Mouse (Mus musculus): ENCODE results near the gene Nbeal2.

The Nbeal2 gene

DNA sequence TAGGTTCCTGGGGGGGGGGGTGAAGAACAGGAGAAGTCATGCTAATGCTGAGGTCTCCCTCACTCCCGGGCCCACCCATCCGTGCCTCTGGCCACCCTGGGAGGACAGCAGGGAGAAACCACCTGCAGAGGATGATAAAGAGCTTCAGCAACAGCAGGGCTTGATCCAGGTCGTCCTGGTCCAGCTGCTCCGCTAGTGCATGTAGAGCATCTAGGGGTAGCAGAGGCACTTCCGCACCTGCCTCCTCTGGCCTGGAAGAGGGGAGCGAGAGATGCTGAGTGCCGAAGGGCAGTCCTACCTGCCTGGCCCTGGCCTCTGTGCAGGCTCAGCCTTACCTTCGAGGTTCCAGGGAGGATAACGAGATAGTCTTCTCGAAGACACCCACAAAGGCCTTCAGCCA lies 9.7 kb downstream of the Nbeal2 start:
- no peak for DNase-seq

GRCm38 (mm10) chr9:110643787-110644186 lies 10.2 kb downstream of the Nbeal2 start:
- DNase-seq, result no peak

- DNase-seq, result no peak
These were observed 11.0 kb downstream of the Nbeal2 start for GRCm38 (mm10) chr9:110642812-110643524.

GRCm38 (mm10) chr9:110641006-110641405 lies 13.0 kb downstream of the Nbeal2 start:
- no peak for DNase-seq

DNA sequence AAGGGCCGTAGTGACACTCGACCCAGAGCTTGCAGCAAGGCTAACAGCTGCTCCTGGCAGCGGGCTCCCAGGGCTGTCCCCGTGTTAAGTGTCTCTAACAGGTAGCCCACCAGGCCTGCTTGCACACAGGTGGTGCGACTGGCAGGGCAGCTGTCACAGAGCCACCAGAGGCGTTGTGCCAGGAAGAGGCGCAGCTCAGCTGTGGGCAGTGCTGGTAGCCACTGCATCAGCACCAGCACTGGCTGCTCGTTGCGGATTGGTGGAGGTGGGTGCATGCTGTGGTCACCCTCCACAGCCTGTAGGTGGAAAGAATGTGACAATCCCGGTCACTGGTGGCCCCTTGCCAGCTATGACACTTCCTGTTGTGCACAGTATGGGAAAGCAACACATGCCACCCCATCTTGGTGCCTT lies 15.3 kb downstream of the Nbeal2 start:
- peak; percentile 57 for DNase-seq

GRCm38 (mm10) chr9:110635225-110635624 lies 18.7 kb downstream of the Nbeal2 start:
- DNase-seq, result peak; percentile 84

GRCm38 (mm10) chr9:110633882-110634281 lies 20.1 kb downstream of the Nbeal2 start:
- no peak for DNase-seq

GRCm38 (mm10) chr9:110632671-110633070 lies 21.3 kb downstream of the Nbeal2 start:
- no peak for DNase-seq

GRCm38 (mm10) chr9:110631651-110632275 lies 22.2 kb downstream of the Nbeal2 start:
- DNase-seq, result no peak

GRCm38 (mm10) chr9:110631191-110631590 lies 22.8 kb downstream of the Nbeal2 start:
- DNase-seq, result no peak

DNA sequence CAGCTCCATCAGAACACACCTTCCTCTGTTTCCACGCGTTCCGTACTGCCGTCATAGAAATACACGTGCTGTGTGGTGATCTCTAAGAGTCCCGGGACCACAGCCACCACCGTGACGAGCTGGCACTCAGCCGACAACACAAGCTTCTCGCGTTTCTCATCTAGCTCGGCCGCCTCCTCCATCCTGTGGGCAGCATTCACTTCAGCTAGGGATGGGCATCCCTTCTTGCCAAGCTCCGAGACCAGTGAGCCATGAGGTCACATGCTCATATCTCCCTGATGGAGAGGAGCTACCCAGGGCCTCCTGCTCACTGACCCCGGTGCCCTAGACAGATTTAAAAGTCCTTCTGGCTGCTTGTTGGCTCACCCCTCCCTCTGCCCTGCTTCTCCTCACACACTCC lies 23.8 kb downstream of the Nbeal2 start:
- no peak for DNase-seq

DNA sequence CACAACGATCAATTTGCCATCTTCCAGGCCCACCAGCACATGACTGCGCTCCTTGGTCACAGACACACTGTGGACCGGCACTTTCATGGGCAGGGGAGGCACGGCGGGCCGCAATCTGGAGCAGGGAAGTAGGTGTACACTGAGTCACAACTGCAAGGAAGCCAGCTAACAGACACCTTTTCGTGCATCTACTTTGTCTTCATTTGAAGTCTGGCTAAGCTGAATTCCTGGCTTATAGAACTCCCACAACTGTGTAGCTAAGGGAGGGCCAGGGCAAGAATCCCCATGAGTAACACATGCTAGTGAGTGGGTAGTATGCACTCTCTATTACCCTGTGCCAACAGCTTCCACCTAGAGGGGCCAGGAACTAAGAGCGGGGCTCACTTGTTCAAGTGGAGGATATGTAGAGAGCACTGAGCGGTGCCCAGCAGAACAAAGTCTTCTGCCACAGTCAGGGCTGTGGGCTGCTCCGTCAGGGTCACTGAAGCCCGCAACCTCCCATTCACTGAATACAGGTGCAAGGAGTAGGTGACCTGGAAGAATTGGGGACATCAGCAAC lies 28.5 kb downstream of the Nbeal2 start:
- no peak for DNase-seq

DNA sequence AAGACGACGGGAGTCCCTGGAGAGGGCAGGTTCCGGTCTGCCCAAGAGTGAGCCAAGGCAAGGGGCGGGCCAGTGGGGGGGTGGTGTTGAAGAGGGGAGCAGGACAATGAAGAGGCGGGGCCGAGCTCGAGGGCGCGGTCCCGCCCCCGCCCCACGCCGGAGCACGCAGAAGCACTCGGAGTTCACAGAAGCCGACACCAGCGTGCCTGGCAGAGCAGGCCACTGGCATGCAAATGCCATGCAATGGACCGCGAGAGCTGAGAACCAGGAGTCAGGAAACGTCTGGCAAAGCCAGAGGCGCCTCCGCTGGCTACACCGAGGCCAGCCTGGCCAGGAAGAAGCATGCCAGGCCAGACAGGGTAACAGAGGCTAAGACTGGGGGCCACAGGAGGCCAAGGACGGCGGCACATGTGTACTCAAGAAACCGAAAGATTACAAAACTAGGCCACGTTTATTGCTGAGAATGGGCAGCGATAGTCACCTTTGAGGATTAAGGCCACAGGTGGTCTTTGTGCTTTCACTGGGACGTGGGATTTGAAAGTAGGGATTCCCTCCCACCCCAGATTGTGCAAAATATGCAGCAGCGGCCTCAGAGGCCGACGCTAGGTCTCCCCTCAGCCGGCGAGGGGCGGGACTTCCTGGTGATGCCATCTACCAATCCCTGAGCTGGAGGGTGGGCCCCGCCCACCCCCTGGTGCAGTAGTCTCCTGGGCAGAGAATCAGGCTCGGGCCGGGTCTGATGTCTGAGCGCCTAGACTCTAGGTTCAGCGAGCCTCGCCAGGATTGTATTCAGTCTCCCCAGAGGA lies 29.4 kb downstream of the Nbeal2 start, which contains the start of gene Nradd:
Gene Nradd (minus strand): TSS at position 92 of the 806 bp plus-strand sequence.
- peak; percentile 87 for DNase-seq

DNA sequence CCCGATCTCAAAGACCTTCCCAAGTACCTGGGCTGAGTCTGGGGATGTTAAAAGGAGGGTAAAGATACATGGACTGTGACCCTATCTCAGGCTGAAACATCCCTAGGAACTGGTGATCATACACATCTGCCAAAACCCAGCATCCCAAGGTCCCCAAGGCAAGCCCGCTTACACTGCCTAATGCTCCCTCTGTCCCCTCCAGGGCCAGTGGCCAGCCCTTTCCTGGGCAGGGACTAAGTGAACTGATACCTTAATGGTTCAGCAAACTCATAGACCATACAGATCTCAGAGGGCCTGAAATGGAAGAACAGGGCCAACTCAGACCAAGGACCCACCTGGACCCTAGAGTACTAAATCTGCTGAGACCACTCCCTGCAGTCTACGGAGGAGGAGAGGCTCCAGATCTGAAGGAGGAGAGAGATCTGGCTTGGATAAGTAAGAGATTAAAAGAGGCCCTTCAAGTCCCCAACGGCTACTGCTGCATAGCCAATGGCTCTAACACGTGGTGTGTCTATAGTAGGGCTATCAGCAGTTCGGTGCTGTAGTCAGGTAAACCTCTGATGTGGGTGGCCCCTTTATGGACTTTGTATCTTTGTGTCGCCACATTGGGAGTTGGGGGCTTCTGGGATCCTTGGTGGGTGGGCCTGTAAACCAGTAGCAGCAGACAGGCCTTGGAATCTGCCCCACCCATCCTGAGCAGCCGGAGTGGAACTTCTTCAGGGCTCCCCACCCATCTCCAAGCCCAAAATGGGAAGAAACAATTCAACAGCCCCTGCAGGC lies 30.4 kb downstream of the Nbeal2 start:
- DNase-seq, result no peak

DNA sequence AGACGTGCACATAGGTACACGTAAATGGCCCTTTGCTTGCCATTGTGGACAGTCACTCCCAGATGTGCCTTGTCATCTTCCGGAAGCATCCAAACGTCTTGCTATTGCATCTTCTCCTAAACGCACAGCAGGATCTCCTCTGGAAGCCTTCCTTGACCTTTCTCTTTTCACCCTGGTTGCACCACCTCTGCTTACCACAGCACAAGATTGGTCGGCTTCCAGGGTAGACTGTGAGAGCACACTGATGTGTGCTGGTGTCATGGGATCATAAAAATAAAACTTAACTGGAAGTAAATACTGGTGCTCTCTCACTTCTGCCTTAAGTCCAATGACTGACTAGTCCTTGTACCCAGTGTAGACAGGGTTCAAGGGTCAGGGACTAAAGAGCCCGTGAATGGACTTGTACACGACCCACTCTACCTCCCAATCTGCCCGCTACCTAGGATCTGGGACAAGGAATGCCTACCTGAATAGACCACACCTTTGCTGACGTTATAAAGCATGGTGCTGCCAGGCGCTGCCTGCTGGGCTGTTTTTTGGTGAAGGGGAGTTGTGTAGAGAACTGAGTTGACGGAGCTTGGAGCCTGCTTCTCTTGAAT lies 31.2 kb downstream of the Nbeal2 start:
- DNase-seq, result no peak

GRCm38 (mm10) chr9:110620685-110621084 lies 33.3 kb downstream of the Nbeal2 start:
- no peak for DNase-seq

DNA sequence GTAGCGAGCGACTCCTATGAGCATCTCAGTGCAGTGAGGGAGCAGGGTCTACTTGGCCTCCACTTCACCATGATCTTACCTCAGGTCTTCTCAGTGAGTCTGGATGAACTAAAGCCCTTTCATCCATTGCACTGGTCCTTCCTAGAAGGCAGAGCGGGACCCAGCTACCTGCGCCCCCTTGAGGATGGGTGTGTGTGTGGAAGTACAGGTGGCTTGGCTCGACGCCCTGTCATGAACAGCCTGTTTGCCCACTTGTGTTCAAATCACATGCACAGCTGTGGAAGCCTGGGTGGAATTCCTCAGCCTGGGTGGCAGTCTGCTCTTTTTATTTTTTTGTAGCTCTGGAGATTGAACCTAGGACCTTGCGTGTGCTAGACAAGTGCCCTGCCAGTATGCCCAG lies 33.8 kb downstream of the Nbeal2 start:
- DNase-seq, result no peak

DNA sequence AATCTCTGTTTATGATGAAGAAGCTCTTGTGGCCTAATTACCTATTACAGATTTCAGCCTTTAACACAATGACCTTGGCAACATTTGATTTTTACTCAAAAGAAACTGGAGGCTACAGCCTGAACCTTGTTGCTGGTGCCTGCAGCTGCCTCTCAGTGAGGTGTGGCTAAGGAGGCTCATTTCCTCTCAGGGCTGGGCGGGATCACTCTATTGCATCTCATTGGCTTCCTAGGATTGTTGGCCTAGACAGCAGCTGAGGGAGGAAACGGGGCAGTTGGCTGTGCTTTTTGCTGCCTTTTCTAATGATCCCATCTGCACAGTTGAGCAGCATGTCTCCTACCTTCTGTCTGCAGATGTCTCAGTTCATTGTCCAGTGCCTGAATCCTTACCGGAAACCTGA lies 36.9 kb downstream of the Nbeal2 start:
- no peak for DNase-seq

GRCm38 (mm10) chr9:110611471-110611870 lies 42.5 kb downstream of the Nbeal2 start:
- DNase-seq, result no peak

DNA sequence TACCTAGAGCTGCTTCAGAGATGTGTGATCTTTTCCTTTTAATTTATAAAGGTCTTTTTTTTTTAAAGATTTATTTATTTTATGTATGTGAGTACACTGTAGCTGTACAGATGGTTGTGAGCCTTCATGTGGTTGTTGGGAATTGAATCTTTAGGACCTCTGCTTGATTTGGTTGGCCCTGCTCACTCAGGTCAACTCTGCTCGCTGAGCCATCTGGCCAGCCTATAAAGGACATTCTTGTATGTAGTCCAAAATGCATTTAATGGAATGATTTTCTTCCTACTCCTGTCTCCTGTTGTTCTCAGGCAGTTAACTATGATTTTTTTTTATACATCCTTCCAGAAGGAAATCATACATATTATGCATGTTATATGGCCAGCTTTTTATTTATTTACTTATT lies 70.4 kb downstream of the Nbeal2 start:
- DNase-seq, result peak; percentile 11

DNA sequence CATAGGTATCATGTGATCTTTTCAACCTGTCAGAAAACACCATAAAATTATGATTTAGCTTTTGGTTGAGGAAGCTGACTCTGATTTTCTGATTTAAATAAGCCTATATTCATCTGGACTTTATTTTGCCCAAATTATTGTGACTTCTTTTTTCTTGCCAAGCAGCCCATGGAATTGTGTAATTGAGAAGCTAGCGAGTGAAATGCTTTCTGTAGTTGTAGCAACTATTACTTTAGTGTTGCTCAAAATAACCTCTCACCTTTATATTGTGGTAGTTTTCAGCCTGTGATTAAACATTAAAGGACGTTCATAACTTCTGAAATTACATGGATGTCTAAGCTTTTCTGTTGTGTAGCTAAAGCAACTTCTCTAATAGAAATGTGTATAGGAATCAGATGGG lies 71.8 kb downstream of the Nbeal2 start:
- no peak for DNase-seq

All from cerebellum, adult 11 months (tissue).